Comparison of ENCODE assay signal across 19 mouse cellular contexts in genomic region chr8:121843184-121843733, GRCm38 (mm10). TPM values are rescaled to one million over a fixed set of nuclear protein-coding genes. Genes with fewer than 3 reads are reported as not detected.
DNase-seq lines count a peak whose midpoint lies in the region; TF ChIP-seq lines count a peak whose summit lies in the region.
"Had no signal": no experiment of that assay in that cellular context is flagged by ENCODE, and none has a peak within 500 bp of the region (broad histone marks: within the 10 kb centered on the region; RNA-seq: fewer than 3 reads in every experiment).

No protein-coding gene starts in this region.

- H3K4me3 ChIP-seq in MEL (ENCODE audit: control insufficient read depth in 1 of 2, insufficient read depth in 1 of 2, low read depth in 2 of 2, low read length in 2 of 2), result no peak overlapping the region
- H3K4me3 ChIP-seq: embryonic facial prominence, embryonic 10.5 days; embryonic facial prominence, embryonic 12.5 days; forebrain, embryonic 13.5 days; forebrain, embryonic 15.5 days had no signal

- TF ChIP-seq POLR2A in MEL (IDR thresholded peaks at IDR 0.05; ENCODE audit: control insufficient read depth in 1 of 2, insufficient read depth in 1 of 2, low read depth in 1 of 2, low read length in 2 of 2, poor library complexity in 1 of 2), result no peak

- TF ChIP-seq CTCF in MEL (IDR thresholded peaks at IDR 0.05 in 2 of 3, conservative IDR thresholded peaks at IDR 0.05 in 1 of 3; ENCODE audit: control insufficient read depth in 1 of 3, insufficient read depth in 1 of 3, low read depth in 2 of 3, low read length in 3 of 3, poor library complexity in 1 of 3, severe bottlenecking in 1 of 3), result no peak

- no peak overlapping the region for H3K27ac ChIP-seq in MEL (ENCODE audit: control insufficient read depth, low read depth, low read length)
- H3K27ac ChIP-seq: embryonic facial prominence, embryonic 10.5 days; embryonic facial prominence, embryonic 12.5 days; forebrain, embryonic 13.5 days; forebrain, embryonic 15.5 days had no signal

- DNase-seq in heart, adult 11 months, result peak; percentile 9
- no peak for DNase-seq in heart, adult 9 months (ENCODE audit: low spot score in 2 of 2)
- DNase-seq in thymus, postnatal 4 days, result peak; percentile 1
- DNase-seq in thymus, adult 18-20 months, result no peak
- DNase-seq in MEL (ENCODE audit: low read depth, low spot score), result no peak
- DNase-seq in Muller cell, postnatal 12 days (ENCODE audit: inconsistent ontology term), result no peak
- no peak for DNase-seq in yolk sac, embryonic 10.5 days (ENCODE audit: low spot score)
- DNase-seq: adrenal gland, adult 2 months; adrenal gland, postnatal 10 days; adrenal gland, postnatal 25 days; cerebellum, adult 2 months; cerebellum, postnatal 10 days; cerebellum, postnatal 25 days; forebrain, postnatal 0 days had no signal

- H3K4me1 ChIP-seq in MEL (ENCODE audit: control insufficient read depth in 1 of 2, insufficient read depth in 2 of 2, low read length in 2 of 2), result peaks cover 4 to 15% of the 10 kb centered on the region in 2 experiments; a peak in 3 of 4 replicates
- H3K4me1 ChIP-seq: embryonic facial prominence, embryonic 10.5 days; embryonic facial prominence, embryonic 12.5 days; forebrain, embryonic 15.5 days had no signal

- no peaks in the 10 kb centered on the region for H3K9me3 ChIP-seq in MEL (replicated peaks; ENCODE audit: insufficient read depth, low read length)
- H3K9me3 ChIP-seq: embryonic facial prominence, embryonic 10.5 days; embryonic facial prominence, embryonic 12.5 days; forebrain, embryonic 13.5 days; forebrain, embryonic 15.5 days; G1E had no signal

- H3K9ac ChIP-seq in MEL (ENCODE audit: control insufficient read depth, low read depth, low read length, poor library complexity, severe bottlenecking), result no peak overlapping the region
- H3K9ac ChIP-seq: embryonic facial prominence, embryonic 12.5 days; forebrain, embryonic 13.5 days; forebrain, embryonic 15.5 days; forebrain, postnatal 0 days had no signal

- no peaks in the 10 kb centered on the region for H3K27me3 ChIP-seq in MEL (ENCODE audit: control insufficient read depth in 1 of 2, insufficient read depth in 2 of 2, low read length in 2 of 2)
- H3K27me3 ChIP-seq: embryonic facial prominence, embryonic 12.5 days; forebrain, embryonic 15.5 days had no signal

- H3K79me2 ChIP-seq in MEL (ENCODE audit: control insufficient read depth, insufficient read depth, low read length, poor library complexity), result no peaks in the 10 kb centered on the region

- peak in 1 of 2 experiments; percentile 47; a peak in 1 of 4 replicates for TF ChIP-seq EP300 in MEL (IDR thresholded peaks at IDR 0.05; ENCODE audit: low read depth in 1 of 2, low read length in 2 of 2)

- no peak for TF ChIP-seq RAD21 in MEL (IDR thresholded peaks at IDR 0.05; ENCODE audit: low read depth, low read length)

- H3K36me3 ChIP-seq in MEL (ENCODE audit: control insufficient read depth in 1 of 2, insufficient read depth in 2 of 2, low read length in 2 of 2), result peaks cover 0 to 13% of the 10 kb centered on the region in 2 experiments; a peak in 2 of 4 replicates
- H3K36me3 ChIP-seq: embryonic facial prominence, embryonic 12.5 days; forebrain, embryonic 15.5 days; G1E had no signal

TF ChIP-seq in MEL, 35 proteins besides CTCF, POLR2A, EP300 and RAD21:
- TF ChIP-seq GATA1 (IDR thresholded peaks at IDR 0.05; ENCODE audit: low read depth, low read length) (peak; percentile 55), ETS1 (IDR thresholded peaks at IDR 0.05; ENCODE audit: low read depth, low read length) (peak; percentile 49; the same call in 1 of the 2 replicates), UBTF (IDR thresholded peaks at IDR 0.05; ENCODE audit: borderline replicate concordance, insufficient read depth, low read depth, low read length) (no peak), MEF2A (IDR thresholded peaks at IDR 0.05; ENCODE audit: extremely low read depth, insufficient replicate concordance, low read depth, low read length, poor library complexity, severe bottlenecking) (no peak), SMC3 (IDR thresholded peaks at IDR 0.05; ENCODE audit: low read depth, low read length) (no peak), USF1 (IDR thresholded peaks at IDR 0.05; ENCODE audit: low read depth, low read length) (no peak), MYB (IDR thresholded peaks at IDR 0.05; ENCODE audit: low read depth, low read length) (no peak), MXI1 (IDR thresholded peaks at IDR 0.05; ENCODE audit: low read depth, low read length) (no peak), POLR2AphosphoS2 (IDR thresholded peaks at IDR 0.05; ENCODE audit: low read length) (no peak), TCF12 (IDR thresholded peaks at IDR 0.05; ENCODE audit: low read depth, low read length) (no peak), USF2 (IDR thresholded peaks at IDR 0.05; ENCODE audit: borderline replicate concordance in 1 of 2, insufficient read depth in 1 of 2, low read depth in 1 of 2, low read length in 2 of 2) (no peak), MYC (IDR thresholded peaks at IDR 0.05; ENCODE audit: low read depth, low read length) (no peak), TAL1 (IDR thresholded peaks at IDR 0.05; ENCODE audit: low read length) (peak; percentile 42), NELFE (IDR thresholded peaks at IDR 0.05; ENCODE audit: low read depth, low read length) (no peak), TBP (IDR thresholded peaks at IDR 0.05; ENCODE audit: low read depth, low read length) (no peak), ZKSCAN1 (IDR thresholded peaks at IDR 0.05; ENCODE audit: low read depth, low read length) (no peak), ZNF384 (IDR thresholded peaks at IDR 0.05; ENCODE audit: low read depth, low read length) (no peak), ZMIZ1 (IDR thresholded peaks at IDR 0.05; ENCODE audit: low read depth, low read length) (no peak), CHD1 (IDR thresholded peaks at IDR 0.05; ENCODE audit: low read depth, low read length) (no peak), RCOR1 (IDR thresholded peaks at IDR 0.05; ENCODE audit: low read depth, low read length) (peak; percentile 58), BHLHE40 (IDR thresholded peaks at IDR 0.05; ENCODE audit: borderline replicate concordance, low read depth, low read length) (no peak), CHD2 (IDR thresholded peaks at IDR 0.05; ENCODE audit: low read length) (no peak), JUND (IDR thresholded peaks at IDR 0.05; ENCODE audit: low read depth, low read length) (no peak), MAX (IDR thresholded peaks at IDR 0.05; ENCODE audit: low read length) (no peak), POLR2AphosphoS5 (IDR thresholded peaks at IDR 0.05; ENCODE audit: borderline replicate concordance, low read depth, low read length) (no peak), HCFC1 (IDR thresholded peaks at IDR 0.05; ENCODE audit: low read depth, low read length) (no peak), ELF1 (IDR thresholded peaks at IDR 0.05; ENCODE audit: low read depth, low read length) (no peak), NRF1 (IDR thresholded peaks at IDR 0.05; ENCODE audit: insufficient read depth, low read depth, low read length, poor library complexity, severe bottlenecking) (no peak), KAT2A (conservative IDR thresholded peaks at IDR 0.05; ENCODE audit: low read depth, low read length) (no peak)

RNA-seq across cellular contexts. Expression of gene Klhdc4, which starts 13.9 kb away (rescaled TPM):
- total RNA-seq in MEL (2012; rRNA removed), result 49.8 and 53.7 TPM in 2 replicates
- polyA plus RNA-seq in MEL (2012; ENCODE audit: insufficient read depth in 1 of 2, insufficient read length in 2 of 2, low read depth in 1 of 2, low replicate concordance in 2 of 2, missing spikeins in 1 of 2), result 10 to 100 TPM in 1 of 2 experiments, not detected in 1; 65.2 TPM

Comparison
In these comparisons a context has a peak if more than half of its experiments do, and no peak if none do; other contexts are left out.
1. DNase-seq: peak in heart, adult 11 months (single experiment) and thymus, postnatal 4 days (single experiment); none in heart, adult 9 months (0 of 2), thymus, adult 18-20 months (0 of 2), MEL (single experiment), Muller cell, postnatal 12 days (single experiment) and yolk sac, embryonic 10.5 days (single experiment).